Mouse (Mus musculus) urinary bladder, postnatal 0 days (tissue): ENCODE data around the gene Cdk2. TPM values are rescaled to one million over a fixed set of nuclear protein-coding genes. Genes with fewer than 3 reads are reported as not detected.

Experiments used
- polyA plus RNA-seq: library from polyadenylated mRNA; unstranded; fragments of >200 nt; fragmentation: Nextera tagmentation; extraction: Ambion mirVana; gene quantifications from 2 replicates; pipeline ENCODE4 v1.2.1, GENCODE M21; 2015

Gene Cdk2
- 29.6 and 35.8 TPM in 2 replicates for polyA plus RNA-seq

GRCm38 (mm10) chr10:128704491-128705316 lies at the start of gene Cdk2:
TSS of gene Cdk2 (minus strand) at chr10:128705031.

GRCm38 (mm10) chr10:128747646-128748251 lies 42.9 kb upstream of the Cdk2 start, which contains the start of gene Pym1:
TSS of gene Pym1 (plus strand) at chr10:128747889.

GRCm38 (mm10) chr10:128744680-128745601 lies 40.1 kb upstream of the Cdk2 start, which contains the start of gene Dgka:
TSS of gene Dgka (minus strand) at chr10:128744855.

GRCm38 (mm10) chr10:128703895-128704294 lies 936 bp downstream of the Cdk2 start, which contains the start of gene Pmel:
TSS of gene Pmel (plus strand) at chr10:128704195.

GRCm38 (mm10) chr10:128695992-128696807 lies 8.6 kb downstream of the Cdk2 start, which contains the start of gene Rab5b:
TSS of gene Rab5b (minus strand) at chr10:128696264.

GRCm38 (mm10) chr10:128673763-128674468 lies 30.9 kb downstream of the Cdk2 start, which contains the start of gene Suox:
TSS of gene Suox (minus strand) at chr10:128674073.

Other genes starting within 250 kb of the Cdk2 start
- gene Smarcc2, start 245.8 kb downstream of the Cdk2 start, polyA plus RNA-seq = 25.9 and 32.1 TPM in 2 replicates
- gene Myl6, start 210.9 kb downstream of the Cdk2 start, polyA plus RNA-seq = 9,114 and 9,500 TPM in 2 replicates
- gene Myl6b, start 206.3 kb downstream of the Cdk2 start, polyA plus RNA-seq = 3.1 and 3.2 TPM in 2 replicates
- 35.3 and 39.3 TPM in 2 replicates for gene Esyt1, start 179.2 kb downstream of the Cdk2 start, polyA plus RNA-seq
- gene Zc3h10, start 157.3 kb downstream of the Cdk2 start, polyA plus RNA-seq = 6.9 and 8.0 TPM in 2 replicates
- 3,278 and 3,571 TPM in 2 replicates for gene Rpl41, start 155.7 kb downstream of the Cdk2 start, polyA plus RNA-seq
- 97.3 and 100 TPM in 2 replicates for gene Pa2g4, start 139.0 kb downstream of the Cdk2 start, polyA plus RNA-seq
- gene Erbb3, start 115.4 kb downstream of the Cdk2 start, polyA plus RNA-seq = 6.5 and 7.6 TPM in 2 replicates
- 632 and 654 TPM in 2 replicates for gene Rps26, start 78.3 kb downstream of the Cdk2 start, polyA plus RNA-seq
- 1.4 and 2.5 TPM in 2 replicates for gene Ikzf4, start 59.0 kb downstream of the Cdk2 start, polyA plus RNA-seq
- gene Suox, start 31.0 kb downstream of the Cdk2 start, polyA plus RNA-seq = 17.7 and 18.5 TPM in 2 replicates
- 64.6 and 72.6 TPM in 2 replicates for gene Rab5b, start 8.8 kb downstream of the Cdk2 start, polyA plus RNA-seq
- 1.1 and 1.2 TPM in 2 replicates for gene Pmel, start 836 bp downstream of the Cdk2 start, polyA plus RNA-seq
- 18.1 and 19.7 TPM in 2 replicates for gene Dgka, start 39.8 kb upstream of the Cdk2 start, polyA plus RNA-seq
- gene Pym1, start 42.9 kb upstream of the Cdk2 start, polyA plus RNA-seq = 21.9 and 23.7 TPM in 2 replicates
- gene Mmp19, start 85.9 kb upstream of the Cdk2 start, polyA plus RNA-seq = 7.8 and 14.0 TPM in 2 replicates
- gene Dnajc14, start 99.0 kb upstream of the Cdk2 start, polyA plus RNA-seq = 33.3 and 38.3 TPM in 2 replicates
- 35.6 and 38.5 TPM in 2 replicates for gene Tmem198b, start 99.3 kb upstream of the Cdk2 start, polyA plus RNA-seq
- gene Sarnp, start 112.3 kb upstream of the Cdk2 start, polyA plus RNA-seq = 96.8 and 120 TPM in 2 replicates
- 37.7 and 42.1 TPM in 2 replicates for gene Ormdl2, start 116.6 kb upstream of the Cdk2 start, polyA plus RNA-seq
- gene Gdf11, start 186.7 kb upstream of the Cdk2 start, polyA plus RNA-seq = 1.6 and 1.7 TPM in 2 replicates
- 982 and 1,003 TPM in 2 replicates for gene Cd63, start 196.0 kb upstream of the Cdk2 start, polyA plus RNA-seq
- gene Rdh5, start 217.9 kb upstream of the Cdk2 start, polyA plus RNA-seq = 12.6 and 16.5 TPM in 2 replicates
- 308 and 318 TPM in 2 replicates for gene Bloc1s1, start 219.0 kb upstream of the Cdk2 start, polyA plus RNA-seq
- gene Itga7, start 228.8 kb upstream of the Cdk2 start, polyA plus RNA-seq = 28.2 and 36.5 TPM in 2 replicates